Mouse (Mus musculus): ENCODE data around the gene Cdkl4.
A peak's percentile ranks its signal among the peaks of the same experiment; 100 is the strongest.
"Not testable (repeated sequence)": the region's sequence is repeated elsewhere in the genome, so short reads cannot be mapped to it uniquely, and the experiment has no call there.

Cdkl4 gene

GRCm38 (mm10) chr17:80563762-80564610, 13.6 kb downstream of the Cdkl4 start:
- DNase-seq, result not testable (repeated sequence)

GRCm38 (mm10) chr17:80562792-80563191, 14.8 kb downstream of the Cdkl4 start:
- no peak for DNase-seq

GRCm38 (mm10) chr17:80560669-80561401, 16.8 kb downstream of the Cdkl4 start:
- DNase-seq, result peak; percentile 67

GRCm38 (mm10) chr17:80559745-80560144, 17.9 kb downstream of the Cdkl4 start:
- no peak for DNase-seq

- DNase-seq, result peak; percentile 32
Observed at GRCm38 (mm10) chr17:80559050-80559449, 18.6 kb downstream of the Cdkl4 start.

GRCm38 (mm10) chr17:80558583-80558982, 19.0 kb downstream of the Cdkl4 start:
- DNase-seq, result no peak

- no peak for DNase-seq
Observed at GRCm38 (mm10) chr17:80557461-80557860, 20.2 kb downstream of the Cdkl4 start.

- peak; percentile 77 for DNase-seq
Observed at GRCm38 (mm10) chr17:80553318-80554270, 24.0 kb downstream of the Cdkl4 start.

- no peak for DNase-seq
Observed at GRCm38 (mm10) chr17:80552653-80553052, 25.0 kb downstream of the Cdkl4 start.

GRCm38 (mm10) chr17:80550981-80551380, 26.6 kb downstream of the Cdkl4 start:
- DNase-seq, result no peak

GRCm38 (mm10) chr17:80546846-80547245, 30.8 kb downstream of the Cdkl4 start:
- DNase-seq, result no peak

- no peak for DNase-seq
Observed at GRCm38 (mm10) chr17:80546227-80546626, 31.4 kb downstream of the Cdkl4 start.

- DNase-seq, result no peak
Observed at GRCm38 (mm10) chr17:80543646-80544045, 34.0 kb downstream of the Cdkl4 start.

GRCm38 (mm10) chr17:80537136-80537535, 40.5 kb downstream of the Cdkl4 start:
- no peak for DNase-seq

GRCm38 (mm10) chr17:80535633-80536032, 42.0 kb downstream of the Cdkl4 start:
- no peak for DNase-seq

- not testable (repeated sequence) for DNase-seq
Observed at GRCm38 (mm10) chr17:80531351-80531750, 46.3 kb downstream of the Cdkl4 start.

GRCm38 (mm10) chr17:80523231-80523630, 54.4 kb downstream of the Cdkl4 start:
- no peak for DNase-seq

- no peak for DNase-seq
Observed at GRCm38 (mm10) chr17:80522229-80522556, 55.4 kb downstream of the Cdkl4 start.

- DNase-seq, result no peak
Observed at GRCm38 (mm10) chr17:80521521-80522228, 55.9 kb downstream of the Cdkl4 start.

GRCm38 (mm10) chr17:80520537-80520936, 57.1 kb downstream of the Cdkl4 start:
- no peak for DNase-seq

GRCm38 (mm10) chr17:80518811-80519210, 58.8 kb downstream of the Cdkl4 start:
- no peak for DNase-seq

GRCm38 (mm10) chr17:80517244-80517643, 60.4 kb downstream of the Cdkl4 start:
- DNase-seq, result no peak

Measured in cerebellum, adult 11 months (tissue).